Mouse (Mus musculus) bone marrow, adult 2 months (tissue): ENCODE measurements around the gene Necap1. TPM values are rescaled to one million over a fixed set of nuclear protein-coding genes. Genes with fewer than 3 reads are reported as not detected.

Experiments used
- H3K27ac ChIP-seq: fragments of 200-500 bp; 2 replicates; pipeline ENCODE4 v1.5.1; 2012; ENCODE audit warnings: low read depth, mild to moderate bottlenecking, control low read depth, inconsistent platforms, low read length; ENCODE audit not compliant: control insufficient read depth, poor library complexity, insufficient read depth
- H3K4me1 ChIP-seq: fragments of 200-500 bp; 2 replicates; pipeline ENCODE4 v1.6.1; 2011; ENCODE audit warnings: low read length; ENCODE audit not compliant: control insufficient read depth, insufficient read depth
- H3K4me3 ChIP-seq: fragments of 200-500 bp; replicated peaks from 2 replicates; pipeline ENCODE3; 2011; ENCODE audit warnings: mild to moderate bottlenecking, low read depth, low read length, control low read depth; ENCODE audit not compliant: control insufficient read depth
- CTCF ChIP-seq: fragments of 200-500 bp; IDR thresholded peaks from 2 replicates; pipeline ENCODE4 v1.5.1; 2011; ENCODE audit warnings: low read length, control low read depth; ENCODE audit not compliant: control insufficient read depth, insufficient read depth
- POLR2A ChIP-seq: fragments of 200-500 bp; IDR thresholded peaks from 2 replicates; pipeline ENCODE4 v1.6.1; 2011; ENCODE audit warnings: low read depth, mild to moderate bottlenecking, control low read depth, low read length, borderline replicate concordance; ENCODE audit not compliant: control insufficient read depth
- WGBS: fragments of 180-500 bp; shearing (Covaris S2); methylation state at CpG from one replicate; pipeline ENCODE4 v1.1.7; 2018; 5-methylcytosine and 5-hydroxymethylcytosine counted together
- polyA plus RNA-seq: library from polyadenylated mRNA; stranded (reverse); fragments of >200 nt; gene quantifications from 2 replicates; pipeline ENCODE4 v1.2.4, GENCODE M21; 2011; ENCODE audit warnings: low replicate concordance; ENCODE audit not compliant: missing spikeins, insufficient read depth, insufficient read length

Gene Necap1
- polyA plus RNA-seq, 1 experiment: 7.4 TPM

GRCm38 (mm10) chr6:122874720-122875389 is 581 bp downstream of the Necap1 start:
- no peak for TF ChIP-seq CTCF
- no peak for TF ChIP-seq POLR2A
- Histone ChIP-seq H3K4me1 (no peaks in the 10 kb centered on the region; the same call in none of the 2 replicates), H3K4me3 (peak overlapping the region; percentile 95), H3K27ac (peak overlapping the region; percentile 76)
- WGBS: under 1% methylated on average over 31 of the region's 31 CpGs

- Histone ChIP-seq H3K4me3 (no peak overlapping the region), H3K27ac (no peak overlapping the region), H3K4me1 (no peaks in the 10 kb centered on the region; the same call in none of the 2 replicates)
- whole genome bisulfite sequencing: 70% methylated on average over 7 of the region's 7 CpGs
- TF ChIP-seq POLR2A: no peak
- TF ChIP-seq CTCF: no peak
Measured at GRCm38 (mm10) chr6:122879141-122879735, 5.0 kb downstream of the Necap1 start.

- WGBS: 91% methylated on average over 7 of the region's 7 CpGs
- no peak overlapping the region for H3K4me3 ChIP-seq
- H3K27ac ChIP-seq: no peak overlapping the region
- H3K4me1 ChIP-seq: no peaks in the 10 kb centered on the region; the same call in none of the 2 replicates
- TF ChIP-seq POLR2A (no peak), CTCF (no peak)
Measured at GRCm38 (mm10) chr6:122879781-122880505, 5.7 kb downstream of the Necap1 start.

- Histone ChIP-seq H3K4me1 (no peaks in the 10 kb centered on the region; the same call in none of the 2 replicates), H3K4me3 (no peak overlapping the region), H3K27ac (no peak overlapping the region)
- TF ChIP-seq POLR2A (no peak), CTCF (no peak)
- WGBS: 94% methylated on average over 12 of the region's 12 CpGs
Measured at GRCm38 (mm10) chr6:122881287-122881686, 7.0 kb downstream of the Necap1 start.

- H3K27ac ChIP-seq: no peak overlapping the region
- no peaks in the 10 kb centered on the region; the same call in 1 of the 2 replicates for H3K4me1 ChIP-seq
- TF ChIP-seq POLR2A (no peak), CTCF (no peak)
- WGBS: 91% methylated on average over 9 of the region's 9 CpGs
- H3K4me3 ChIP-seq: no peak overlapping the region
Measured at GRCm38 (mm10) chr6:122883603-122884002, 9.3 kb downstream of the Necap1 start.

GRCm38 (mm10) chr6:122889599-122889998 is 15.3 kb downstream of the Necap1 start:
- Histone ChIP-seq H3K4me1 (no peaks in the 10 kb centered on the region), H3K27ac (no peak overlapping the region), H3K4me3 (no peak overlapping the region)
- TF ChIP-seq POLR2A: no peak
- WGBS: 87% methylated on average over 2 of the region's 2 CpGs

- WGBS: 4% methylated on average over 2 of the region's 2 CpGs
- H3K4me3 ChIP-seq: no peak overlapping the region
- TF ChIP-seq CTCF: peak; percentile 84
- no peak for TF ChIP-seq POLR2A
- no peak overlapping the region for H3K27ac ChIP-seq
- no peaks in the 10 kb centered on the region for H3K4me1 ChIP-seq
Measured at GRCm38 (mm10) chr6:122892442-122893049, 18.3 kb downstream of the Necap1 start.

GRCm38 (mm10) chr6:122919922-122920321 is 45.6 kb downstream of the Necap1 start:
- TF ChIP-seq CTCF (no peak), POLR2A (no peak)
- no peak overlapping the region for H3K4me3 ChIP-seq
- H3K27ac ChIP-seq: no peak overlapping the region
- 65% methylated on average over 4 of the region's 4 CpGs for WGBS
- peaks cover 3% of the 10 kb centered on the region; the same call in 1 of the 2 replicates for H3K4me1 ChIP-seq
